13 mouse cellular contexts compared by ENCODE assay signal in the genomic region with DNA sequence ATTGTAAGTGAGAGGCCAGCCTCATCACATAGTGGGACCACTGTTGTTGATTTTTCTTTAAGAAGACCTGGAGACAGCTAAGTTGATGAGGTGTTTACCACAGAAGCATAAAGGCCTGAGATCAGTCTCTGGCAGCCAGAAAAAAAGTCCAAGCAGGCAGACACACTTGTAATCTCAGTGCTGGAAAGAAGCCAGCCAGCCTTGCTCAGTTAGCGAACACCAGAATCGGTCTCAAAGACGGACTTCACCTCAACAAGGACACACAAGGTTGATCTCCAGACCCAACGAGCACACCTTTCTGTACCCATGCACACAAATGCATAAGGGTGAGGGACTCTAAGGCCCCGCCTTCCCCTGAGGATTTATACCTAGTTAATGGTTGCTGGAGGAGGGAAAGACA.
DNase-seq lines count a peak whose midpoint lies in the region; ATAC-seq lines count a peak whose summit lies in the region.
"Had no signal": no experiment of that assay in that cellular context is flagged by ENCODE, and none has a peak within 500 bp of the region (broad histone marks: within the 10 kb centered on the region; RNA-seq: fewer than 3 reads in every experiment).

No protein-coding gene starts in this region.

- H3K4me1 ChIP-seq in forebrain, embryonic 14.5 days (ENCODE audit: control insufficient read depth, insufficient read depth, low read length), result no peaks in the 10 kb centered on the region
- H3K4me1 ChIP-seq in forebrain, embryonic 12.5 days, result peaks cover 5% of the 10 kb centered on the region; the same call in 1 of the 2 replicates
- H3K4me1 ChIP-seq: hindbrain, embryonic 15.5 days; liver, embryonic 13.5 days had no signal

- intact Hi-C loops in heart, postnatal 10 days (cut with DNase I), result no loop called here

- H3K4me3 ChIP-seq in forebrain, embryonic 14.5 days (ENCODE audit: low read depth, low read length), result no peak overlapping the region
- H3K4me3 ChIP-seq in forebrain, embryonic 12.5 days (replicated peaks), result no peak overlapping the region
- H3K4me3 ChIP-seq: heart, embryonic 12.5 days; hindbrain, embryonic 15.5 days; liver, embryonic 13.5 days; midbrain, embryonic 12.5 days had no signal

- H3K4me2 ChIP-seq in forebrain, embryonic 14.5 days (ENCODE audit: low read length), result no peak overlapping the region
- no peak overlapping the region for H3K4me2 ChIP-seq in forebrain, embryonic 12.5 days
- H3K4me2 ChIP-seq: heart, embryonic 12.5 days; hindbrain, embryonic 15.5 days; liver, embryonic 13.5 days; midbrain, embryonic 12.5 days had no signal

- 79% methylated on average over 5 of the region's 5 CpGs for WGBS in forebrain, embryonic 14.5 days
- WGBS in forebrain, embryonic 12.5 days, result 93% methylated on average over 5 of the region's 5 CpGs

- peak; percentile 35 for DNase-seq in forebrain, embryonic 14.5 days (ENCODE audit: low spot score)
- DNase-seq in testis, postnatal 10 days (ENCODE audit: low spot score), result peak; percentile 59
- no peak for DNase-seq in testis, postnatal 14 days (ENCODE audit: low spot score)
- DNase-seq in kidney, adult 8-10 months, result peak; percentile 56 to 67
- no peak for DNase-seq in right cerebral cortex, adult 18-20 months
- DNase-seq in heart, postnatal 10 days, result no peak
- DNase-seq: adrenal gland, postnatal 10 days; gastrocnemius, postnatal 10 days; liver, embryonic 13.5 days had no signal

- H3K27me3 ChIP-seq in forebrain, embryonic 14.5 days (replicated peaks; ENCODE audit: control insufficient read depth, insufficient read depth, low read length), result no peaks in the 10 kb centered on the region
- no peaks in the 10 kb centered on the region for H3K27me3 ChIP-seq in forebrain, embryonic 12.5 days
- H3K27me3 ChIP-seq: heart, embryonic 12.5 days; hindbrain, embryonic 15.5 days; liver, embryonic 13.5 days; midbrain, embryonic 12.5 days had no signal

- no peak overlapping the region for H3K9ac ChIP-seq in forebrain, embryonic 14.5 days (ENCODE audit: low read length)
- no peak overlapping the region for H3K9ac ChIP-seq in forebrain, embryonic 12.5 days
- H3K9ac ChIP-seq: heart, embryonic 12.5 days; hindbrain, embryonic 15.5 days; liver, embryonic 13.5 days; midbrain, embryonic 12.5 days had no signal

- no peaks in the 10 kb centered on the region for H3K36me3 ChIP-seq in forebrain, embryonic 14.5 days (ENCODE audit: control insufficient read depth, insufficient read depth, low read length)
- H3K36me3 ChIP-seq in forebrain, embryonic 12.5 days (replicated peaks), result no peaks in the 10 kb centered on the region
- H3K36me3 ChIP-seq: heart, embryonic 12.5 days; hindbrain, embryonic 15.5 days; liver, embryonic 13.5 days; midbrain, embryonic 12.5 days had no signal

- H3K27ac ChIP-seq in forebrain, embryonic 14.5 days (ENCODE audit: low read depth, low read length), result peak overlapping the region; percentile 52; the same call in 1 of the 2 replicates
- no peak overlapping the region for H3K27ac ChIP-seq in forebrain, embryonic 12.5 days
- H3K27ac ChIP-seq: hindbrain, embryonic 15.5 days; liver, embryonic 13.5 days; midbrain, embryonic 12.5 days had no signal

- ATAC-seq in forebrain, embryonic 14.5 days, result no peak
- ATAC-seq in forebrain, embryonic 12.5 days (ENCODE audit: low FRiP score), result no peak

- no peaks in the 10 kb centered on the region for H3K9me3 ChIP-seq in forebrain, embryonic 14.5 days (replicated peaks; ENCODE audit: control insufficient read depth, low read length)
- no peaks in the 10 kb centered on the region for H3K9me3 ChIP-seq in forebrain, embryonic 12.5 days
- H3K9me3 ChIP-seq: heart, embryonic 12.5 days; hindbrain, embryonic 15.5 days; liver, embryonic 13.5 days; midbrain, embryonic 12.5 days had no signal

Comparison
In these comparisons a context has a peak if more than half of its experiments do, and no peak if none do; other contexts are left out.
1. DNase-seq: peak in forebrain, embryonic 14.5 days (single experiment), testis, postnatal 10 days (single experiment) and kidney, adult 8-10 months (2 of 2); none in testis, postnatal 14 days (single experiment), right cerebral cortex, adult 18-20 months (single experiment) and heart, postnatal 10 days (0 of 2).